Mouse (Mus musculus): ENCODE results near the gene Fastkd3.

GRCm38 (mm10) chr13:68593797-68594196, 11.8 kb downstream of the Fastkd3 start:
- TF ChIP-seq TAL1 (IDR thresholded peaks at IDR 0.05; ENCODE audit: low read length), result no peak
- TF ChIP-seq GATA1 (IDR thresholded peaks at IDR 0.05; ENCODE audit: low read length), result no peak
